Comparison of ENCODE assay signal across 12 mouse cellular contexts in the genomic region with DNA sequence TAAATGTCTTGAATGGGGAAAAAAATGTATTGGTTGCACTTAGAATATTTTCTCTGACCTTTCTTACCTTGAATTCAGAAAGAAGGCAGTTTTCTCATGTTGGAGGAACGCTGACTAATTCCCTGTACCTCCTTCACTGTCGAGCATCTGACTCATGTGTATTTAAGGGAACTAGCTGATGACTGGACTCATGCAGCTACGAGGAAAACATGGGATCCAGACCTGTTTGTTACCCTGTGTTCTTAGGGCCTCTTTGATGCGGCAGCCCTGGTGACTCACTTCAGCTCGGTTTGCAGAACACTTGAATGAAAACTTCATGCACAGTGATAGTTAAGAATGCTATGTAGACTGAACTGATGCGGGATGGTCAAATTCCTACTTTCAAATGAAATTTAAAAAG.
DNase-seq lines count a peak whose midpoint lies in the region; TF ChIP-seq lines count a peak whose summit lies in the region.
"Had no signal": no experiment of that assay in that cellular context is flagged by ENCODE, and none has a peak within 500 bp of the region (broad histone marks: within the 10 kb centered on the region; RNA-seq: fewer than 3 reads in every experiment).

No protein-coding gene starts in this region.

- intact Hi-C loops in gastrocnemius, postnatal 36 days (cut with DNase I): loop anchor here (5.0 kb wide), 1 partner anchor 86 kb away; no protein-coding TSS in a partner anchor

- DNase-seq in heart, adult 11 months: peak; percentile 89
- DNase-seq in heart, postnatal 4 days: no peak
- no peak for DNase-seq in spleen, adult 2 months (ENCODE audit: low read depth in 1 of 2, low spot score in 2 of 2)
- no peak for DNase-seq in spleen, postnatal 14 days (ENCODE audit: low spot score in 2 of 2)
- DNase-seq in layer of hippocampus, adult 9-11 months: no peak
- no peak for DNase-seq in gastrocnemius, postnatal 36 days
- DNase-seq: cerebellum, adult 11 months; gastrocnemius, adult 2 months; kidney, postnatal 4 days had no signal

- TF ChIP-seq CTCF in spleen, adult 2 months (IDR thresholded peaks at IDR 0.05; ENCODE audit: extremely low read depth, insufficient read depth, insufficient read length, insufficient replicate concordance): no peak
- no peak for TF ChIP-seq CTCF in embryonic fibroblast, embryonic 13.5 days (IDR thresholded peaks at IDR 0.05; ENCODE audit: borderline replicate concordance, insufficient read depth, low read length)

- peaks cover 76% of the 10 kb centered on the region for H3K79me2 ChIP-seq in myocyte (ENCODE audit: control insufficient read depth, insufficient read depth)

- H3K27ac ChIP-seq in spleen, adult 2 months (ENCODE audit: insufficient read depth, low read length): peak overlapping the region; percentile 6; the same call in 1 of the 2 replicates
- H3K27ac ChIP-seq in embryonic fibroblast, embryonic 13.5 days (ENCODE audit: insufficient read depth, low read length): peak overlapping the region; percentile 82
- H3K27ac ChIP-seq: liver, embryonic 14.5 days had no signal

- no peaks in the 10 kb centered on the region for H3K36me3 ChIP-seq in spleen, adult 2 months (ENCODE audit: control insufficient read depth, insufficient read depth, low read length)
- H3K36me3 ChIP-seq in myocyte (ENCODE audit: control insufficient read depth, insufficient read depth): no peaks in the 10 kb centered on the region

- peaks cover 37% of the 10 kb centered on the region; the same call in 1 of the 2 replicates for H3K4me1 ChIP-seq in spleen, adult 2 months (ENCODE audit: control insufficient read depth, insufficient read depth, insufficient read length)
- H3K4me1 ChIP-seq in embryonic fibroblast, embryonic 13.5 days (ENCODE audit: control insufficient read depth, insufficient read depth, low read length): peaks cover 29% of the 10 kb centered on the region

- no peak for TF ChIP-seq POLR2A in spleen, adult 2 months (IDR thresholded peaks at IDR 0.05; ENCODE audit: low read depth, low read length)
- no peak for TF ChIP-seq POLR2A in embryonic fibroblast, embryonic 13.5 days (IDR thresholded peaks at IDR 0.05; ENCODE audit: low read depth, low read length)
- no peak for TF ChIP-seq POLR2A in myocyte (IDR thresholded peaks at IDR 0.05; ENCODE audit: insufficient read length, low read depth)

- H3ac ChIP-seq in myocyte (ENCODE audit: control insufficient read depth, insufficient read length): no peak overlapping the region

- H3K4me2 ChIP-seq in myocyte (ENCODE audit: low read depth): peak overlapping the region; percentile 70

- H3K4me3 ChIP-seq in spleen, adult 2 months (ENCODE audit: extremely low read depth, insufficient read depth, insufficient read length): no peak overlapping the region
- H3K4me3 ChIP-seq in embryonic fibroblast, embryonic 13.5 days (ENCODE audit: insufficient read depth, low read length): no peak overlapping the region
- no peak overlapping the region for H3K4me3 ChIP-seq in myocyte
- H3K4me3 ChIP-seq: gastrocnemius, adult 2 months had no signal

- no peaks in the 10 kb centered on the region for H3K27me3 ChIP-seq in spleen, adult 2 months (ENCODE audit: control insufficient read depth, insufficient read depth, low read length)
- H3K27me3 ChIP-seq in myocyte (ENCODE audit: control insufficient read depth, insufficient read depth, insufficient read length): no peaks in the 10 kb centered on the region

- 39% methylated on average over 6 of the region's 6 CpGs for WGBS in spleen, adult 2 months

TF ChIP-seq in myocyte, 11 proteins besides CTCF, POLR2A, EP300 and RAD21:
- no peak for TF ChIP-seq REST (IDR thresholded peaks at IDR 0.05; ENCODE audit: insufficient read depth, insufficient read length)
TF ChIP-seq in myocyte: peak in this region for 0.
